In genomic region chr16:65550814-65551213, GRCm38 (mm10) we compare ENCODE assay signal across 26 mouse cellular contexts. TPM values are rescaled to one million over a fixed set of nuclear protein-coding genes. Genes with fewer than 3 reads are reported as not detected.
DNase-seq lines count a peak whose midpoint lies in the region; ATAC-seq and TF ChIP-seq lines count a peak whose summit lies in the region.
"Had no signal": no experiment of that assay in that cellular context is flagged by ENCODE, and none has a peak within 500 bp of the region (broad histone marks: within the 10 kb centered on the region; RNA-seq: fewer than 3 reads in every experiment).

No protein-coding gene starts in this region.

- WGBS in heart, adult 2 months = 94% methylated on average over 13 of the region's 13 CpGs
- WGBS in hindbrain, embryonic 13.5 days = 71% methylated on average over 13 of the region's 13 CpGs
- WGBS in hindbrain, embryonic 16.5 days = 70% methylated on average over 13 of the region's 13 CpGs
- 74% methylated on average over 13 of the region's 13 CpGs for WGBS in hindbrain, embryonic 14.5 days
- 78% methylated on average over 13 of the region's 13 CpGs for WGBS in hindbrain, postnatal 0 days

- H3K4me2 ChIP-seq in hindbrain, embryonic 13.5 days = no peak overlapping the region
- no peak overlapping the region for H3K4me2 ChIP-seq in hindbrain, embryonic 16.5 days (ENCODE audit: low read length)
- 0 out of 2 replicates have a peak overlapping the region, but pooled peaks have one; percentile 4 for H3K4me2 ChIP-seq in hindbrain, embryonic 14.5 days (replicated peaks)
- no peak overlapping the region for H3K4me2 ChIP-seq in hindbrain, postnatal 0 days (ENCODE audit: low read depth, low read length)

- H3K27me3 ChIP-seq in heart, adult 2 months (ENCODE audit: control insufficient read depth, insufficient read depth, low read length) = no peaks in the 10 kb centered on the region
- no peaks in the 10 kb centered on the region for H3K27me3 ChIP-seq in hindbrain, embryonic 13.5 days
- no peaks in the 10 kb centered on the region for H3K27me3 ChIP-seq in hindbrain, embryonic 16.5 days (replicated peaks; ENCODE audit: control insufficient read depth, insufficient read depth, low read length)
- H3K27me3 ChIP-seq in hindbrain, embryonic 14.5 days (ENCODE audit: control insufficient read depth, insufficient read depth, low read length) = no peaks in the 10 kb centered on the region
- H3K27me3 ChIP-seq in hindbrain, postnatal 0 days (ENCODE audit: insufficient read depth, low read length) = no peaks in the 10 kb centered on the region
- H3K27me3 ChIP-seq: CH12.LX, Patski had no signal

- H3K36me3 ChIP-seq in heart, adult 2 months (ENCODE audit: control insufficient read depth, insufficient read depth, low read length) = no peaks in the 10 kb centered on the region; the same call in none of the 2 replicates
- H3K36me3 ChIP-seq in hindbrain, embryonic 13.5 days = peaks cover 3% of the 10 kb centered on the region
- no peaks in the 10 kb centered on the region for H3K36me3 ChIP-seq in hindbrain, embryonic 16.5 days (ENCODE audit: control insufficient read depth, insufficient read depth, low read length)
- peaks cover 11% of the 10 kb centered on the region for H3K36me3 ChIP-seq in hindbrain, embryonic 14.5 days (replicated peaks; ENCODE audit: control insufficient read depth, insufficient read depth)
- no peaks in the 10 kb centered on the region for H3K36me3 ChIP-seq in hindbrain, postnatal 0 days (ENCODE audit: insufficient read depth, low read length)

- H3K9me3 ChIP-seq in hindbrain, embryonic 13.5 days = no peaks in the 10 kb centered on the region
- H3K9me3 ChIP-seq in hindbrain, embryonic 16.5 days (ENCODE audit: control insufficient read depth, low read length) = no peaks in the 10 kb centered on the region
- no peaks in the 10 kb centered on the region for H3K9me3 ChIP-seq in hindbrain, embryonic 14.5 days (ENCODE audit: control insufficient read depth, low read length)
- no peaks in the 10 kb centered on the region for H3K9me3 ChIP-seq in hindbrain, postnatal 0 days (ENCODE audit: low read length)
- H3K9me3 ChIP-seq: G1E had no signal

- peaks cover 4% of the 10 kb centered on the region; the same call in 1 of the 2 replicates for H3K4me1 ChIP-seq in heart, adult 2 months (ENCODE audit: control insufficient read depth, insufficient read depth, low read length)
- H3K4me1 ChIP-seq in hindbrain, embryonic 13.5 days (replicated peaks) = 0 out of 2 replicates have a peak, but pooled peaks cover 5% of the 10 kb centered on the region
- H3K4me1 ChIP-seq in hindbrain, embryonic 16.5 days (ENCODE audit: control insufficient read depth, insufficient read depth, low read depth, low read length) = no peaks in the 10 kb centered on the region
- H3K4me1 ChIP-seq in hindbrain, embryonic 14.5 days (replicated peaks; ENCODE audit: control insufficient read depth, insufficient read depth, low read length) = no peaks in the 10 kb centered on the region
- no peaks in the 10 kb centered on the region for H3K4me1 ChIP-seq in hindbrain, postnatal 0 days (ENCODE audit: insufficient read depth, low read length)

- peak; percentile 68 for DNase-seq in heart, adult 11 months
- DNase-seq in heart, adult 2 months = no peak
- DNase-seq in hindbrain, embryonic 14.5 days (ENCODE audit: low spot score) = no peak
- no peak for DNase-seq in hindbrain, postnatal 0 days (ENCODE audit: low spot score)
- DNase-seq: adrenal gland, adult 2 months; adrenal gland, adult 8-10 months; adrenal gland, postnatal 10 days; adrenal gland, postnatal 14 days; adrenal gland, postnatal 25 days; adrenal gland, postnatal 36 days; B cell, adult 2 months; cerebellum, adult 11 months; cerebellum, adult 11-12 months; cerebellum, adult 18-20 months had no signal

- TF ChIP-seq EP300 in heart, adult 2 months (IDR thresholded peaks at IDR 0.05; ENCODE audit: insufficient read depth, low read depth, low read length) = no peak

- H3K9ac ChIP-seq in heart, adult 2 months (ENCODE audit: low read depth, low read length) = no peak overlapping the region
- no peak overlapping the region for H3K9ac ChIP-seq in hindbrain, embryonic 13.5 days
- H3K9ac ChIP-seq in hindbrain, embryonic 16.5 days (ENCODE audit: low read depth, low read length) = no peak overlapping the region
- no peak overlapping the region for H3K9ac ChIP-seq in hindbrain, embryonic 14.5 days
- H3K9ac ChIP-seq in hindbrain, postnatal 0 days (replicated peaks; ENCODE audit: low read length) = no peak overlapping the region

- peak; percentile 52; the same call in 1 of the 2 replicates for ATAC-seq in hindbrain, embryonic 13.5 days (ENCODE audit: low FRiP score)
- no peak for ATAC-seq in hindbrain, embryonic 16.5 days
- no peak for ATAC-seq in hindbrain, embryonic 14.5 days (ENCODE audit: low FRiP score)
- no peak for ATAC-seq in hindbrain, postnatal 0 days
- ATAC-seq: activated CD4-positive, CD25-positive, alpha-beta regulatory T cell, adult 4 months; CD4-positive, CD25-positive, alpha-beta regulatory T cell, adult 4 months; Patski had no signal

- intact Hi-C loops in heart, adult 2 months (cut with DNase I) = no loop called here

- no peak for TF ChIP-seq CTCF in heart, adult 2 months (IDR thresholded peaks at IDR 0.05)
- TF ChIP-seq CTCF in hindbrain, postnatal 0 days (IDR thresholded peaks at IDR 0.05; ENCODE audit: low read depth) = no peak

- no peak overlapping the region for H3K27ac ChIP-seq in heart, adult 2 months
- no peak overlapping the region for H3K27ac ChIP-seq in hindbrain, embryonic 13.5 days
- no peak overlapping the region for H3K27ac ChIP-seq in hindbrain, embryonic 16.5 days (ENCODE audit: low read depth, low read length)
- no peak overlapping the region for H3K27ac ChIP-seq in hindbrain, embryonic 14.5 days
- no peak overlapping the region for H3K27ac ChIP-seq in hindbrain, postnatal 0 days

- no peak for TF ChIP-seq POLR2A in heart, adult 2 months (IDR thresholded peaks at IDR 0.05; ENCODE audit: insufficient read depth, low read depth, low read length)

- no peak overlapping the region for H3K4me3 ChIP-seq in heart, adult 2 months
- H3K4me3 ChIP-seq in hindbrain, embryonic 13.5 days = no peak overlapping the region
- H3K4me3 ChIP-seq in hindbrain, embryonic 16.5 days (ENCODE audit: low read length) = no peak overlapping the region
- H3K4me3 ChIP-seq in hindbrain, embryonic 14.5 days (replicated peaks; ENCODE audit: low read length) = no peak overlapping the region
- no peak overlapping the region for H3K4me3 ChIP-seq in hindbrain, postnatal 0 days (ENCODE audit: low read length)

- no peaks in the 10 kb centered on the region; the same call in 1 of the 2 replicates for H3K79me2 ChIP-seq in heart, adult 2 months (replicated peaks; ENCODE audit: control insufficient read depth, insufficient read depth, low read length)

RNA-seq across cellular contexts. Expression of gene Chmp2b, which starts 11.7 kb away (rescaled TPM):
- total RNA-seq in heart, adult 2 months (2021) = 10 to 100 TPM; 41.5 to 47.6 TPM
- 10.6 and 17.7 TPM in 2 replicates for polyA plus RNA-seq in heart, adult 2 months (2012; rRNA removed)
- 136 and 169 TPM in 2 replicates for polyA plus RNA-seq in hindbrain, embryonic 13.5 days (2015; fragmentation: Nextera tagmentation; extraction: Ambion mirVana)
- polyA plus RNA-seq in hindbrain, embryonic 16.5 days (2015; fragmentation: Nextera tagmentation; extraction: Ambion mirVana) = 149 and 161 TPM in 2 replicates
- polyA plus RNA-seq in hindbrain, embryonic 14.5 days (2014; fragmentation: Nextera tagmentation; extraction: Ambion mirVana) = 153 and 154 TPM in 2 replicates
- total RNA-seq in hindbrain, postnatal 0 days (2014; rRNA removed) = 29.8 and 33.6 TPM in 2 replicates
- 140 and 144 TPM in 2 replicates for polyA plus RNA-seq in hindbrain, postnatal 0 days (2015; fragmentation: Nextera tagmentation; extraction: Ambion mirVana)

RNA-seq across cellular contexts. Expression of gene Pou1f1, which starts 30.5 kb away (rescaled TPM):
- total RNA-seq in heart, adult 2 months (2021) = not detected
- polyA plus RNA-seq in heart, adult 2 months (2012; rRNA removed) = not detected in 2 replicates
- 0.09 TPM in 1 of 2 replicates, not detected in the other for polyA plus RNA-seq in hindbrain, embryonic 13.5 days (2015; fragmentation: Nextera tagmentation; extraction: Ambion mirVana)
- not detected in 2 replicates for polyA plus RNA-seq in hindbrain, embryonic 16.5 days (2015; fragmentation: Nextera tagmentation; extraction: Ambion mirVana)
- polyA plus RNA-seq in hindbrain, embryonic 14.5 days (2014; fragmentation: Nextera tagmentation; extraction: Ambion mirVana) = not detected in 2 replicates
- not detected in 2 replicates for total RNA-seq in hindbrain, postnatal 0 days (2014; rRNA removed)
- not detected in 2 replicates for polyA plus RNA-seq in hindbrain, postnatal 0 days (2015; fragmentation: Nextera tagmentation; extraction: Ambion mirVana)
- total RNA-seq: adrenal gland, adult 18-20 months; adrenal gland, adult 2 months; adrenal gland, postnatal 10 days; adrenal gland, postnatal 14 days; adrenal gland, postnatal 25 days; adrenal gland, postnatal 36 days; adrenal gland, postnatal 4 days; CH12.LX; ES-E14; MEL had no signal
- polyA plus RNA-seq: adrenal gland, adult 2 months; C2C12; CD4-positive, CD25-positive, alpha-beta regulatory T cell, adult 4 months; G1E; Patski had no signal
